Mouse (Mus musculus) testis, adult 2 months (tissue): ENCODE measurements at regions not wholly inside any gene's neighbourhood (a gene's known extent, or its start where the extent isn't known, plus 50 kb on each side); places are given as distances from the start of the nearest gene placed in this dataset.

Experiments used
- H3K27ac ChIP-seq: fragments of 200-500 bp; 2 replicates; pipeline ENCODE4 v1.5.1; 2012; ENCODE audit warnings: low read depth, low read length; ENCODE audit not compliant: control insufficient read depth, insufficient read depth
- H3K27me3 ChIP-seq: fragments of 200-500 bp; 2 replicates; pipeline ENCODE4 v1.6.1; 2012; ENCODE audit warnings: mild to moderate bottlenecking, low read length, moderate library complexity; ENCODE audit not compliant: control insufficient read depth, insufficient read depth
- H3K36me3 ChIP-seq: fragments of 200-500 bp; 2 replicates; pipeline ENCODE4 v1.6.1; 2012; ENCODE audit warnings: mild to moderate bottlenecking, low read length; ENCODE audit not compliant: control insufficient read depth, insufficient read depth
- H3K4me1 ChIP-seq: fragments of 200-500 bp; 2 replicates; pipeline ENCODE4 v1.6.1; 2012; ENCODE audit warnings: low read length; ENCODE audit not compliant: control insufficient read depth, insufficient read depth
- H3K4me3 ChIP-seq: fragments of 200-500 bp; 2 replicates; pipeline ENCODE4 v1.5.1; 2012; ENCODE audit warnings: low read depth, mild to moderate bottlenecking, low read length, moderate library complexity, mixed read lengths; ENCODE audit not compliant: control insufficient read depth
- CTCF ChIP-seq: fragments of 200-500 bp; IDR thresholded peaks from 2 replicates; pipeline ENCODE4 v1.5.1; 2012; ENCODE audit warnings: low read depth, mild to moderate bottlenecking, inconsistent platforms, low read length, moderate library complexity; ENCODE audit not compliant: control insufficient read depth, insufficient read depth, insufficient replicate concordance
- POLR2A ChIP-seq: fragments of 200-500 bp; IDR thresholded peaks from 2 replicates; pipeline ENCODE4 v1.6.1; 2012; ENCODE audit warnings: low read depth, mild to moderate bottlenecking, inconsistent platforms, low read length, moderate library complexity; ENCODE audit not compliant: control insufficient read depth

GRCm38 (mm10) chr12:94059641-94060040 is 1632.4 kb upstream of the Flrt2 start:
- no peaks in the 10 kb centered on the region for H3K36me3 ChIP-seq
- no peak overlapping the region for H3K27ac ChIP-seq
- no peaks in the 10 kb centered on the region for H3K27me3 ChIP-seq
- H3K4me1 ChIP-seq = no peaks in the 10 kb centered on the region
- no peak overlapping the region for H3K4me3 ChIP-seq
- TF ChIP-seq POLR2A (no peak), CTCF (no peak)

GRCm38 (mm10) chr12:94060336-94060735 is 1631.7 kb upstream of the Flrt2 start:
- Histone ChIP-seq H3K27ac (no peak overlapping the region), H3K27me3 (no peaks in the 10 kb centered on the region), H3K4me1 (no peaks in the 10 kb centered on the region), H3K4me3 (no peak overlapping the region), H3K36me3 (no peaks in the 10 kb centered on the region)
- TF ChIP-seq CTCF (no peak), POLR2A (no peak)

GRCm38 (mm10) chr12:94066444-94067152 is 1625.4 kb upstream of the Flrt2 start:
- H3K27me3 ChIP-seq = no peaks in the 10 kb centered on the region
- no peaks in the 10 kb centered on the region for H3K36me3 ChIP-seq
- no peak for TF ChIP-seq POLR2A
- TF ChIP-seq CTCF = no peak
- no peaks in the 10 kb centered on the region for H3K4me1 ChIP-seq
- no peak overlapping the region for H3K4me3 ChIP-seq
- no peak overlapping the region for H3K27ac ChIP-seq

- TF ChIP-seq POLR2A (no peak), CTCF (no peak)
- Histone ChIP-seq H3K4me3 (no peak overlapping the region), H3K36me3 (no peaks in the 10 kb centered on the region), H3K4me1 (no peaks in the 10 kb centered on the region), H3K27me3 (no peaks in the 10 kb centered on the region), H3K27ac (no peak overlapping the region)
These were observed 1621.0 kb upstream of the Flrt2 start for GRCm38 (mm10) chr12:94070940-94071505.

DNA sequence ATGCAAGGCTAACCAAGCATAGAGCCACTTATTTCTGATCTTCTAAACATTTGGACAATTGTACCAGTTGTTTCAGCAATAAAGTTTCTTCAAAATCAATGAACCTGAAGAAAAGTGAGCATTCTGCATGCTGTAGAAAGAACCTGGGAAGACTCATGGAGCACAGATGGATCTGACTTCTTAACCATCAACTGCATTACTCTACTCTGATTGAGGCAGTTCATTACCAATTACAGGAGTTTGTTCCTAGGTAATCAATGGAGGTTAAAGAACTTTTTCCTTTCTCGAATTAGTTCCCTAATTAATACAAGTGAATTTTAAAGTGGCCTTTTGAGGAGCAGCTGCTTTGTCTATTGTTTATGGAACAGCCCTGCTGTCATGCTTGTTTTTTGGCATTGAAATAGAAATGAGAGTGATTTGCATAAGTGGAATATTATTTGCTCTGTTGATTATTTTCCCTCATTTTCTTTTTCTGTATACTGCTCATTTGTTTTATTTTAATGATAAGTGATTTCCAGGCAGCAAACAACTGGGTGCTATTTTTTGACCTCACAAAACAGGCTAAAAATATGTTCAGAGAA is 1586.4 kb upstream of the Flrt2 start:
- Histone ChIP-seq H3K27me3 (no peaks in the 10 kb centered on the region), H3K27ac (no peak overlapping the region), H3K36me3 (no peaks in the 10 kb centered on the region), H3K4me3 (no peak overlapping the region), H3K4me1 (no peaks in the 10 kb centered on the region)
- TF ChIP-seq POLR2A (no peak), CTCF (no peak)

DNA sequence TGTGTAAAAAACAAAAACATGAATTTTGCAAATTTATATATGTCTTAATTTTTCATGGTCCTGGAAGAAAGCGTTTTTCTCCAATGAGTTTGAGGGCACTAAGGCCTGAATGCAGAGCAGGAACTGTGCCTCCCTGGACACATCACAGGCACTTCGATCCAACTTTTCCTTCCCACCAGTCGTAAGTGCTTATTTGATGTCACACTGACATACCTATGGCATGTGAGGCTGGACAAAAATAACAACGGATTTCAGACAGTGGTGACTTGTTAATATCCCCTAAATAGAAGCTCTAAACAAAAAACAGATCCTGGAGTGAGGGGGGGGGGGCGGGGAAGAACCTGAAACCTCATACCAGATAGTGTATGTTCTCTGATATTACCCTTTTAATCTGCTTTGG is 1541.9 kb upstream of the Flrt2 start:
- Histone ChIP-seq H3K4me3 (no peak overlapping the region), H3K27ac (no peak overlapping the region), H3K4me1 (no peaks in the 10 kb centered on the region), H3K36me3 (no peaks in the 10 kb centered on the region), H3K27me3 (no peaks in the 10 kb centered on the region)
- no peak for TF ChIP-seq CTCF
- TF ChIP-seq POLR2A = no peak

- Histone ChIP-seq H3K4me3 (no peak overlapping the region), H3K4me1 (no peaks in the 10 kb centered on the region), H3K27me3 (no peaks in the 10 kb centered on the region), H3K36me3 (no peaks in the 10 kb centered on the region), H3K27ac (no peak overlapping the region)
- TF ChIP-seq POLR2A (no peak), CTCF (no peak)
These were observed 1536.7 kb upstream of the Flrt2 start for GRCm38 (mm10) chr12:94155110-94155858.
